Mouse (Mus musculus): ENCODE measurements around the gene Iqcj. TPM values are rescaled to one million over a fixed set of nuclear protein-coding genes. Genes with fewer than 3 reads are reported as not detected.

Iqcj gene
- not detected for total RNA-seq (2021)
- long read RNA-seq, experiment 1, result 0 reads
- long read RNA-seq, experiment 2, result 0 reads

- DNase-seq, result no peak
Measured at GRCm38 (mm10) chr3:67892026-67892705, at the start of gene Iqcj, which contains the start of gene Iqschfp. Gene Iqcj (plus strand): TSS chr3:67892220. Gene Iqschfp (plus strand): TSS chr3:67892232.

- DNase-seq, result no peak
Measured at GRCm38 (mm10) chr3:67852397-67852796, 39.6 kb upstream of the Iqcj start.

GRCm38 (mm10) chr3:67861524-67861923 lies 30.5 kb upstream of the Iqcj start:
- no peak for DNase-seq

GRCm38 (mm10) chr3:67867420-67868065 lies 24.5 kb upstream of the Iqcj start:
- no peak for DNase-seq

GRCm38 (mm10) chr3:67869424-67869823 lies 22.6 kb upstream of the Iqcj start:
- no peak for DNase-seq

GRCm38 (mm10) chr3:67877253-67877652 lies 14.8 kb upstream of the Iqcj start:
- no peak for DNase-seq

- DNase-seq, result no peak
Measured at GRCm38 (mm10) chr3:67884335-67884734, 7.7 kb upstream of the Iqcj start.

- DNase-seq, result no peak
Measured at GRCm38 (mm10) chr3:67886176-67886575, 5.8 kb upstream of the Iqcj start.

GRCm38 (mm10) chr3:67887251-67887650 lies 4.8 kb upstream of the Iqcj start:
- no peak for DNase-seq

GRCm38 (mm10) chr3:67892768-67893167 lies 748 bp downstream of the Iqcj start:
- DNase-seq, result no peak

- no peak for DNase-seq
Measured at GRCm38 (mm10) chr3:67902517-67902916, 10.5 kb downstream of the Iqcj start.

- no peak for DNase-seq
Measured at GRCm38 (mm10) chr3:67908586-67908985, 16.6 kb downstream of the Iqcj start.

GRCm38 (mm10) chr3:67918098-67918497 lies 26.1 kb downstream of the Iqcj start:
- no peak for DNase-seq

- no peak for DNase-seq
Measured at GRCm38 (mm10) chr3:67918634-67919259, 26.7 kb downstream of the Iqcj start.

- no peak for DNase-seq
Measured at GRCm38 (mm10) chr3:67923095-67923494, 31.1 kb downstream of the Iqcj start.

GRCm38 (mm10) chr3:67925453-67925852 lies 33.4 kb downstream of the Iqcj start:
- DNase-seq, result no peak

GRCm38 (mm10) chr3:67930424-67931133 lies 38.6 kb downstream of the Iqcj start:
- no peak for DNase-seq

- no peak for DNase-seq
Measured at GRCm38 (mm10) chr3:67931181-67931580, 39.2 kb downstream of the Iqcj start.

GRCm38 (mm10) chr3:67931914-67932313 lies 39.9 kb downstream of the Iqcj start:
- DNase-seq, result no peak

GRCm38 (mm10) chr3:67935829-67936228 lies 43.8 kb downstream of the Iqcj start:
- DNase-seq, result no peak

GRCm38 (mm10) chr3:67947000-67947399 lies 55.0 kb downstream of the Iqcj start:
- no peak for DNase-seq

GRCm38 (mm10) chr3:67952517-67952940 lies 60.5 kb downstream of the Iqcj start:
- DNase-seq, result peak; percentile 1

Measured in adrenal gland, postnatal 10 days (tissue).